Mouse (Mus musculus) CH12.LX (cell line): ENCODE measurements around the gene Heatr5a.

Source experiments
- CTCF ChIP-seq, 2 experiments: IDR thresholded peaks in 1 of 2; conservative IDR thresholded peaks in 1 of 2; 2 replicates each; pipeline ENCODE4 v1.5.1; 2011 to 2012; ENCODE audit warnings: low read depth in 2 of 2, low read length in 2 of 2, improper control_type of control experiment in 1 of 2, inconsistent platforms in 1 of 2, mild to moderate bottlenecking in 1 of 2, moderate library complexity in 1 of 2
- EP300 ChIP-seq: IDR thresholded peaks from 2 replicates; pipeline ENCODE4 v1.6.1; 2011; ENCODE audit warnings: low read length, improper control_type of control experiment
- POLR2A ChIP-seq: IDR thresholded peaks from 2 replicates; pipeline ENCODE4 v1.6.1; 2011; ENCODE audit warnings: low read depth, mild to moderate bottlenecking, improper control_type of control experiment, low read length

GRCm38 (mm10) chr12:51947498-51947945, 23.6 kb downstream of the Heatr5a start:
- TF ChIP-seq CTCF (conservative IDR thresholded peaks at IDR 0.05 in 1 of 2, IDR thresholded peaks at IDR 0.05 in 1 of 2; ENCODE audit: low read depth in 2 of 2, low read length in 2 of 2) (no peak), EP300 (no peak), POLR2A (no peak)
